Mouse (Mus musculus) macrophage (primary cell): ENCODE data around the gene Lrrc23. TPM values are rescaled to one million over a fixed set of nuclear protein-coding genes. Genes with fewer than 3 reads are reported as not detected.

Source experiments
- H3K27ac ChIP-seq: fragments of 350-480 bp; formaldehyde crosslinking; 2 replicates; pipeline ENCODE4 v1.9.0; 2021
- H3K36me3 ChIP-seq: fragments of 350-480 bp; formaldehyde crosslinking; 2 replicates; pipeline ENCODE4 v1.9.0; 2021; ENCODE audit errors: inconsistent target
- H3K4me3 ChIP-seq: fragments of 350-480 bp; formaldehyde crosslinking; 2 replicates; pipeline ENCODE4 v1.9.0; 2021; ENCODE audit errors: inconsistent target
- H3K79me2 ChIP-seq: fragments of 350-480 bp; formaldehyde crosslinking; 2 replicates; pipeline ENCODE4 v1.9.0; 2021; ENCODE audit errors: inconsistent target
- WGBS: methylation state at CpG from one replicate; pipeline ENCODE4 v1.1.7; 2026; ENCODE audit warnings: inconsistent platforms; ENCODE audit not compliant: missing documents; 5-methylcytosine and 5-hydroxymethylcytosine counted together
- polyA plus RNA-seq: library from polyadenylated mRNA; stranded (reverse); fragments of 250-400 nt; gene quantifications from 3 replicates; pipeline ENCODE4 v1.2.4, GENCODE M21; 2018; ENCODE audit warnings: inconsistent platforms

Lrrc23 gene
- polyA plus RNA-seq, 1 experiment from 2014 or later, result not detected

GRCm38 (mm10) chr6:124811701-124812560 is 32.4 kb upstream of the Lrrc23 start:
- peak overlapping the region; percentile 85 for H3K4me3 ChIP-seq
- 91% methylated on average over 24 of the region's 24 CpGs for whole genome bisulfite sequencing
- peak overlapping the region; percentile 94 for H3K27ac ChIP-seq
- peaks cover 29% of the 10 kb centered on the region; the same call in 1 of the 2 replicates for H3K36me3 ChIP-seq
- peaks cover 50% of the 10 kb centered on the region for H3K79me2 ChIP-seq

DNA sequence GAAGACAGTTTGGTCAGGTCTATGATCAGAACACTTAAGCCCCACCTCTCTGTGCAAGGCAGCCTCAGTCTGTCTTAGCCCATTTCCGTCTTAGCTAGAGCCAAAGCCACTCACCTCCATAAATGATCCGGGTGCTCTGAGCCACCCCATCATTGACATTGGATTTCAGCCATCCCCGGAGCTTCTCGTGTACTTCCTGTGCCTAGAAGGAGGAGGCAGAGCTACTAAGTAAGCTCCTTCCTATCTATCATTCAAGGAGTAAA is 31.8 kb upstream of the Lrrc23 start:
- H3K27ac ChIP-seq, result peak overlapping the region; percentile 94; the same call in 1 of the 2 replicates
- peaks cover 23% of the 10 kb centered on the region; the same call in 1 of the 2 replicates for H3K36me3 ChIP-seq

DNA sequence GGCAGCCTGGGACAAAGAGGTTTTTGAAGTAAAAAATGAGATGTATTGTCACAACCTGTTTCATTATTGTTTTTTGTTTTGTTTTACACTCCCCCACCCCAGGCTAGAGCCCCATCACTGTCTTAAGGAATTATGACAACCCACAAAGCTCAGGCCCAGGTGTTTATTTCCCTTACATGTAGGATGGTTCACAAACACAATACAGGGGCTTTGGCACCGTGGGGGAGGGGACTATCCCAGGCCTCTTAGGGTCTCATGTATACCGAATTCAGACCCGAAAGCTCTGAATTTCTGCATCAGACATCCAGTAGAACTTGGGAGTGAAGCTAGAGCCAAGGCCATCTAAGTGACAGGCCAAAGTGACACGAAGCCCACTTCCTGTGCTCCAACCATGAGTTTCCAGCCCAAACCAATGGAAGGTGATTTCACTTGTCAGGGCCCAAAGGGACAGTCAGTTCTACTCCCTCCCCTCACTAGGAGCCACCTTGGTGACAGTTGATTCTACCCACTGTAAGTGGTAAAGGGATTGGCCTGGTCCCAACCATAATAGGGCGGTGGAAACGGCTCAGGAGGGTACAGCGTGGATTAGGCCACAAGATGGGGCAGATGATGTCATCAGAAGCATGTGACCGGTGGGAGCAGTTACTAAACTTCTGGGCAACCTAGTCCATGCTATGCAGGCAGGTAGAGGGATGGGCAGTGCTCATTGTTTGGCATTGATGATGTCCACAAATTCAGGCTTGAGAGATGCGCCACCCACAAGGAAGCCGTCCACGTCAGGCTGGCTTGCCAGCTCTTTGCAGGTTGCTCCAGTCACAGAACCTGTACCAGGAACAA is 31.3 kb upstream of the Lrrc23 start:
- Histone ChIP-seq H3K4me3 (peak overlapping the region; percentile 98; the same call in 1 of the 2 replicates), H3K79me2 (peaks cover 50% of the 10 kb centered on the region), H3K36me3 (peaks cover 20% of the 10 kb centered on the region; the same call in 1 of the 2 replicates), H3K27ac (peak overlapping the region; percentile 95; the same call in 1 of the 2 replicates)
- WGBS, result 79% methylated on average over 7 of the region's 11 CpGs

More for the DNA sequence above, 31.8 kb upstream of the Lrrc23 start:
- Histone ChIP-seq H3K79me2 (peaks cover 50% of the 10 kb centered on the region), H3K4me3 (no peak overlapping the region)
- WGBS, result 94% methylated on average over 4 of the region's 4 CpGs

DNA sequence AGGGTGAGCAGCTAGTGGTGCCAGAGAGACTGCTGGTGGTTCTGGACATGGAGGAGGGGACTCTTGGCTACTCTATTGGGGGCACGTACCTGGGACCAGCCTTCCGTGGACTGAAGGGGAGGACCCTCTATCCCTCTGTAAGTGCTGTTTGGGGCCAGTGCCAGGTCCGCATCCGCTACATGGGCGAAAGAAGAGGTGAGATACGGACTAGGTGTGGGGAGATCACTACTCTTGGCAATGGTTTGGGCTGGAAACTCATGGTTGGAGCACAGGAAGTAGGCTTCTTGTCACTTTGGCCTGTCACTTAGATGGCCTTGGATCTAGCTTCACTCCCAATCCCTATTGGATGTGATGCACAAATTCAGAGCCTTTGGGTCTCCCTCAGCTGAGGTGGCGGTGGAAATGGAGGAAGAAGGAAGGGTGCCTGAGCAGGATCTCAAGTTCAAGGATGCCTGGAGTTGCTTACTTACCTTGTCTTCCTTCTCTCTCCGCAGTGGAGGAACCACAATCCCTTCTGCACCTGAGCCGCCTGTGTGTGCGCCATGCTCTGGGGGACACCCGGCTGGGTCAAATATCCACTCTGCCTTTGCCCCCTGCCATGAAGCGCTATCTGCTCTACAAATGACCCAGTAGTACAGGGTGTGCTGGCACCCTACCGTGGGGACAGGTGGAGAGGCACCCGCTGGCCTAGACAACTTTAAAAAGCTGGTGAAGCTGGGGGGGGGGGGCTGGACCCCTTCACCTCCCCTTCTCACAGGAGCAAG is 30.4 kb upstream of the Lrrc23 start:
- H3K27ac ChIP-seq, result peak overlapping the region; percentile 95
- peaks cover 13% of the 10 kb centered on the region; the same call in 1 of the 2 replicates for H3K36me3 ChIP-seq
- H3K79me2 ChIP-seq, result peaks cover 50% of the 10 kb centered on the region
- 63% methylated on average over 14 of the region's 14 CpGs for WGBS
- H3K4me3 ChIP-seq, result peak overlapping the region; percentile 98

- peak overlapping the region; percentile 95 for H3K27ac ChIP-seq
Observed at GRCm38 (mm10) chr6:124809052-124809774, 29.7 kb upstream of the Lrrc23 start.

DNA sequence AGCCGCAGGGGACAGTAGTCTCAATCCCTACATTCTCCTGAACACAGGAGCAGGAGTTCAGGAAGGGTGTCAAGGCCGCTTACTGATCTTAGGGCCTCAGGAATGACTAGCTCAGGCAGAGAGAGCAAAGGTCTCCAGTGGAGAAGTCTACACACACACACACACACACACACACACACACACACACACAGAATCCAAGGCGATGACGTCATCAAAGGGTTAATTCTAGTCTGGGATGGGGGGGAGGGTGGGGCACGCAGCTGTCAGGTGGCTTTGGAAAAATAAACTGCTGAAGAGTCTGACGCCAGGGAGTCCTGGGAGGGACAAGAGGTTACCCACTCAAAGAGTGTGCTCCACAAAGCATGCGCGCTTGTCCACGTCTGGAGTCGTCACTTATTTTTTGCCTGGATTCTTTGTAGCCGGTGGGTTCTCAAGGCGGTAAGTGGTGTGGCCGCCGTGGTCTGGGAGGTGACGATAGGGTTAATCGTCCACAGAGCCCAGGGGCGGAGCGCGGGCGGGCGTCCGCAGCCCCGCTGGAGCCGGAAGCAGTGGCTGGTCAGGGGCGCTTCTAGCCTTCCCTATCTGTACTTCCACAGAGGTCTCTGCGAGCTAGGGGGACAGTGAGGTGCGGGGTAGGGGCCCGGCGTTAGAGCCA is 29.0 kb upstream of the Lrrc23 start, which contains the start of gene Spsb2:
Gene Spsb2, plus strand, starts transcription at position 304 of the 655 bp plus-strand sequence.
- H3K27ac ChIP-seq, result peak within 1 kb of the TSS; percentile 95
- H3K36me3 ChIP-seq, result peaks cover 12% of the 10 kb centered on the region; the same call in 1 of the 2 replicates
- 7% methylated on average over 27 of the region's 29 CpGs for WGBS

More at GRCm38 (mm10) chr6:124809052-124809774, 29.7 kb upstream of the Lrrc23 start:
- peak overlapping the region; percentile 98 for H3K4me3 ChIP-seq
- under 1% methylated on average over 35 of the region's 35 CpGs for WGBS
- peaks cover 12% of the 10 kb centered on the region; the same call in 1 of the 2 replicates for H3K36me3 ChIP-seq
- H3K79me2 ChIP-seq, result peaks cover 53% of the 10 kb centered on the region

GRCm38 (mm10) chr6:124807986-124808357 is 28.4 kb upstream of the Lrrc23 start:
- H3K4me3 ChIP-seq, result peak overlapping the region; percentile 98
- peak overlapping the region; percentile 95 for H3K27ac ChIP-seq
- peaks cover 12% of the 10 kb centered on the region; the same call in 1 of the 2 replicates for H3K36me3 ChIP-seq
- WGBS, result 84% methylated on average over 5 of the region's 6 CpGs
- H3K79me2 ChIP-seq, result peaks cover 44% of the 10 kb centered on the region

More for the DNA sequence above, 29.0 kb upstream of the Lrrc23 start, which contains the start of gene Spsb2:
- H3K79me2 ChIP-seq, result peaks cover 49% of the 10 kb centered on the region
- H3K4me3 ChIP-seq, result peak within 1 kb of the TSS; percentile 98

- Histone ChIP-seq H3K79me2 (peaks cover 37% of the 10 kb centered on the region), H3K27ac (peak overlapping the region; percentile 95), H3K4me3 (no peak overlapping the region), H3K36me3 (peaks cover 12% of the 10 kb centered on the region; the same call in 1 of the 2 replicates)
- 92% methylated on average over 4 of the region's 4 CpGs for WGBS
Observed at GRCm38 (mm10) chr6:124807366-124807765, 27.8 kb upstream of the Lrrc23 start.

DNA sequence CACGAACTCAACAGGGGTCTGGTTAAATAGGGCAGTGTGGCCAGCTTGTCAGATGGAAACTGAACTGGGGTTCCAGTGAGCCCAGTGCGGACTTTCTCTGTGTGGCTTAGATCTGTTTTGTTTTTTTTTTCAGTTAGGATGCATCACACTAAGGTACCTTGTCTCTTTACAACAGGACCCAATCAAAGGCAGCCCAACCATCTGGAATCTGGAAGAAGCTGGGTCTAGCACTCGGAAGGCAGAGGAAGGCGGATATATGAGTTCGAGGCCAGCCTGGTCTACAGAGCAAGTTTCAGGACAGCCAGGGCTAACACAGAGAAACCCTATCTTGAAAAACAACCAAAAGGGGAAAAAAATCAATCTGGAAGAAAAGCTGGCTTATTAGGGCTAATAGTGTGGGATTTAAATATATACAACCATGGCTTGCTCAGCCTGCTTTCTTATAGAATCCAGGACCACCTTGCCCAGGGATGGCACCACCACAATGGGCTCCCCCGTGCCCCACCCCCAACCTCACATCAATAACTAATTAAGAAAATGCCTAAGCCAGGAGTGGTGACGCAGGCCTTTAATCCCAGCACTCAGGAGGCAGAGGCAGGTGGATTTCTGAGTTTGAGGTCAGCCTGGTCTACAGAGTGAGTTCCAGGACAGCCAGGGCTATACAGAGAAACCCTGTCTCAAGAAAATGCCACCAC is 27.1 kb upstream of the Lrrc23 start:
- Histone ChIP-seq H3K27ac (peak overlapping the region; percentile 95), H3K4me3 (no peak overlapping the region; the same call in 1 of the 2 replicates), H3K36me3 (peaks cover 4% of the 10 kb centered on the region; the same call in 1 of the 2 replicates), H3K79me2 (peaks cover 30% of the 10 kb centered on the region)
- 83% methylated on average over 7 of the region's 7 CpGs for WGBS

- peak overlapping the region; percentile 44 for H3K4me3 ChIP-seq
- peak overlapping the region; percentile 95 for H3K27ac ChIP-seq
- under 1% methylated on average over 33 of the region's 34 CpGs for WGBS
- H3K79me2 ChIP-seq, result peaks cover 22% of the 10 kb centered on the region
- no peaks in the 10 kb centered on the region; the same call in 1 of the 2 replicates for H3K36me3 ChIP-seq
Observed at GRCm38 (mm10) chr6:124805341-124806321, 26.1 kb upstream of the Lrrc23 start.

GRCm38 (mm10) chr6:124804341-124804740 is 24.8 kb upstream of the Lrrc23 start:
- peak overlapping the region; percentile 44 for H3K4me3 ChIP-seq
- 90% methylated on average over 3 of the region's 3 CpGs for WGBS
- peaks cover 9% of the 10 kb centered on the region; the same call in 1 of the 2 replicates for H3K79me2 ChIP-seq
- no peaks in the 10 kb centered on the region for H3K36me3 ChIP-seq
- peak overlapping the region; percentile 95 for H3K27ac ChIP-seq
